Mouse (Mus musculus): ENCODE data around the gene Apba3.

- TF ChIP-seq CTCF (conservative IDR thresholded peaks at IDR 0.05; ENCODE audit: low read length), result no peak
- no peak for TF ChIP-seq NANOG (IDR thresholded peaks at IDR 0.05; ENCODE audit: borderline replicate concordance, low read length)
- TF ChIP-seq POU5F1 (IDR thresholded peaks at IDR 0.05; ENCODE audit: borderline replicate concordance, low read length), result no peak
Measured at GRCm38 (mm10) chr10:81266211-81267105, at the start of gene Apba3, which contains the start of gene Mrpl54.

All from E14TG2a.4 (cell line).